Mouse (Mus musculus): ENCODE measurements around the gene Scgb2b12. TPM values are rescaled to one million over a fixed set of nuclear protein-coding genes. Genes with fewer than 3 reads are reported as not detected.
"Not testable (repeated sequence)": the region's sequence is repeated elsewhere in the genome, so short reads cannot be mapped to it uniquely, and the experiment has no call there.

The Scgb2b12 gene
- not detected for total RNA-seq (2021)
- long read RNA-seq, experiment 1 = 0 reads
- long read RNA-seq, experiment 2 = 0 reads

- DNase-seq; intact Hi-C loops (cut with DNase I): not testable (repeated sequence)
These were observed at the start of gene Scgb2b12 for GRCm38 (mm10) chr7:32327145-32327544. Scgb2b12 (minus strand) TSS chr7:32327245.

- intact Hi-C loops (cut with DNase I); DNase-seq: not testable (repeated sequence)
These were observed 6.8 kb upstream of the Scgb2b12 start, which contains the start of gene Scgb1b12 for GRCm38 (mm10) chr7:32333882-32334281. Scgb1b12 (plus strand) TSS chr7:32334182.

Other genes with a start within 250 kb of the Scgb2b12 start
- gene Scgb1b10, start 226.4 kb downstream of the Scgb2b12 start, total RNA-seq (2021) = not detected
- gene Scgb2b11, start 116.1 kb downstream of the Scgb2b12 start, total RNA-seq (2021) = not detected
- not detected for gene Scgb1b11, start 104.4 kb downstream of the Scgb2b12 start, total RNA-seq (2021)
- not detected for gene Scgb1b12, start 6.9 kb upstream of the Scgb2b12 start, total RNA-seq (2021)
- gene Scgb1b29, start 114.3 kb upstream of the Scgb2b12 start, total RNA-seq (2021) = not detected